Mouse (Mus musculus) megakaryocyte, embryonic 14.5 days (primary cell): ENCODE measurements around the gene Rbm20.

Experiments used
- FLI1 ChIP-seq: IDR thresholded peaks from 2 replicates; pipeline ENCODE4 v1.6.1; 2012; ENCODE audit warnings: low read length, inconsistent platforms, mixed read lengths
- GATA1 ChIP-seq: IDR thresholded peaks from 3 replicates; pipeline ENCODE4 v1.6.1; 2012; ENCODE audit warnings: mixed read lengths, low read length, inconsistent platforms, borderline replicate concordance

GRCm38 (mm10) chr19:53660722-53661420 is 16.2 kb upstream of the Rbm20 start:
- no peak for TF ChIP-seq GATA1
- no peak for TF ChIP-seq FLI1
